Mouse (Mus musculus) CH12.LX (cell line): Measurements from ENCODE around the gene Lrrc1.
A peak's percentile ranks its signal among the peaks of the same experiment; 100 is the strongest.

ENCODE experiments used
- CTCF ChIP-seq, 2 experiments: IDR thresholded peaks in 1 of 2; conservative IDR thresholded peaks in 1 of 2; 2 replicates each; pipeline ENCODE4 v1.5.1; 2011 to 2012; ENCODE audit warnings: low read depth in 2 of 2, low read length in 2 of 2, improper control_type of control experiment in 1 of 2, inconsistent platforms in 1 of 2, mild to moderate bottlenecking in 1 of 2, moderate library complexity in 1 of 2
- E2F4 ChIP-seq: IDR thresholded peaks from 2 replicates; pipeline ENCODE4 v1.6.1; 2011; ENCODE audit warnings: low read depth, low read length, improper control_type of control experiment; ENCODE audit not compliant: insufficient replicate concordance
- JUN ChIP-seq: IDR thresholded peaks from 2 replicates; pipeline ENCODE4 v1.6.1; 2011; ENCODE audit warnings: low read depth, mild to moderate bottlenecking, low read length, improper control_type of control experiment, moderate library complexity; ENCODE audit not compliant: insufficient read depth
- MAX ChIP-seq: IDR thresholded peaks from 2 replicates; pipeline ENCODE4 v1.6.1; 2011; ENCODE audit warnings: low read length, improper control_type of control experiment
- MAZ ChIP-seq: IDR thresholded peaks from 2 replicates; pipeline ENCODE4 v1.6.1; 2012; ENCODE audit warnings: low read depth, mild to moderate bottlenecking, inconsistent platforms, low read length, improper control_type of control experiment, moderate library complexity
- MEF2A ChIP-seq: IDR thresholded peaks from 2 replicates; pipeline ENCODE4 v1.6.1; 2014; ENCODE audit warnings: low read depth, mild to moderate bottlenecking, inconsistent platforms, low read length, improper control_type of control experiment, borderline replicate concordance
- NELFE ChIP-seq: IDR thresholded peaks from 2 replicates; pipeline ENCODE4 v1.6.1; 2011; ENCODE audit warnings: low read depth, low read length, improper control_type of control experiment
- NRF1 ChIP-seq: IDR thresholded peaks from 2 replicates; pipeline ENCODE4 v1.6.1; 2014; ENCODE audit warnings: low read depth, mild to moderate bottlenecking, inconsistent platforms, low read length, improper control_type of control experiment, moderate library complexity
- POLR2A ChIP-seq: IDR thresholded peaks from 2 replicates; pipeline ENCODE4 v1.6.1; 2011; ENCODE audit warnings: low read depth, mild to moderate bottlenecking, improper control_type of control experiment, low read length
- POLR2AphosphoS2 ChIP-seq: IDR thresholded peaks from 2 replicates; pipeline ENCODE4 v1.6.1; 2011; ENCODE audit warnings: low read depth, low read length, improper control_type of control experiment
- TCF12 ChIP-seq: IDR thresholded peaks from 2 replicates; pipeline ENCODE4 v1.6.1; 2014; ENCODE audit warnings: low read depth, mild to moderate bottlenecking, inconsistent platforms, low read length, improper control_type of control experiment
- USF1 ChIP-seq: IDR thresholded peaks from 2 replicates; pipeline ENCODE4 v1.6.1; 2014; ENCODE audit warnings: low read depth, mild to moderate bottlenecking, inconsistent platforms, low read length, improper control_type of control experiment
- ZKSCAN1 ChIP-seq: IDR thresholded peaks from 2 replicates; pipeline ENCODE4 v1.6.1; 2012; ENCODE audit warnings: low read depth, inconsistent platforms, low read length, improper control_type of control experiment, borderline replicate concordance
- ZNF384 ChIP-seq: IDR thresholded peaks from 2 replicates; pipeline ENCODE4 v1.6.1; 2012; ENCODE audit warnings: low read depth, low read length, improper control_type of control experiment, inconsistent platforms

GRCm38 (mm10) chr9:77427292-77428114, 117.2 kb downstream of the Lrrc1 start:
- TF ChIP-seq POLR2A (no peak), ZKSCAN1 (no peak), POLR2AphosphoS2 (no peak), TCF12 (no peak), JUN (no peak), CTCF (conservative IDR thresholded peaks at IDR 0.05 in 1 of 2, IDR thresholded peaks at IDR 0.05 in 1 of 2; ENCODE audit: low read depth in 2 of 2, low read length in 2 of 2) (no peak), MAX (no peak), NELFE (no peak), MAZ (0 out of 2 replicates have a peak, but pooled peaks have one; percentile 27), E2F4 (no peak), MEF2A (no peak), NRF1 (no peak), USF1 (no peak), ZNF384 (no peak)
